Mouse (Mus musculus): ENCODE measurements around the gene Abca3. TPM values are rescaled to one million over a fixed set of nuclear protein-coding genes. Genes with fewer than 3 reads are reported as not detected.

Abca3 gene
- total RNA-seq (2021) = 10 to 100 TPM; 13.6 to 15.5 TPM
- long read RNA-seq, experiment 1, full-length matches to known transcripts = 2 of 16 reads
- long read RNA-seq, experiment 1, partial matches to known transcripts = 6 of 16 reads
- long read RNA-seq, experiment 1, other reads (novel, unspliced or antisense) = 8 of 16 reads
- long read RNA-seq, experiment 2, full-length matches to known transcripts = 4 of 8 reads
- long read RNA-seq, experiment 2, partial matches to known transcripts = 2 of 8 reads
- long read RNA-seq, experiment 2, other reads (novel, unspliced or antisense) = 2 of 8 reads

- intact Hi-C loops (cut with DNase I) = loop anchor here (2.0 kb wide), 1 partner anchor 177 kb away; no protein-coding TSS in a partner anchor
- DNase-seq = peak; percentile 95 to 96
These were observed at the start of gene Abca3 for GRCm38 (mm10) chr17:24351760-24352357. TSS of gene Abca3 (plus strand) at chr17:24351950.

- intact Hi-C loops (cut with DNase I) = loop anchor here (1.0 to 5.0 kb wide), 2 partner anchors 70 to 134 kb away; no protein-coding TSS in a partner anchor
- DNase-seq = peak; percentile 29 to 55
These were observed 44.2 kb upstream of the Abca3 start for GRCm38 (mm10) chr17:24307500-24307899.

- DNase-seq = no peak
- intact Hi-C loops (cut with DNase I) = no loop called here
These were observed 30.9 kb upstream of the Abca3 start for GRCm38 (mm10) chr17:24320826-24321225.

- intact Hi-C loops (cut with DNase I) = no loop called here
- no peak for DNase-seq
These were observed 26.7 kb upstream of the Abca3 start for GRCm38 (mm10) chr17:24325051-24325450.

GRCm38 (mm10) chr17:24327656-24328055, 24.1 kb upstream of the Abca3 start:
- intact Hi-C loops (cut with DNase I) = no loop called here
- no peak for DNase-seq

GRCm38 (mm10) chr17:24344672-24345071, 7.1 kb upstream of the Abca3 start:
- no peak for DNase-seq
- intact Hi-C loops (cut with DNase I) = no loop called here

GRCm38 (mm10) chr17:24346831-24347230, 4.9 kb upstream of the Abca3 start:
- intact Hi-C loops (cut with DNase I) = no loop called here

GRCm38 (mm10) chr17:24349176-24349575, 2.6 kb upstream of the Abca3 start:
- no peak for DNase-seq
- intact Hi-C loops (cut with DNase I) = no loop called here

More at GRCm38 (mm10) chr17:24346831-24347230, 4.9 kb upstream of the Abca3 start:
- DNase-seq = no peak

- DNase-seq = peak; percentile 18 to 19
- intact Hi-C loops (cut with DNase I) = loop anchor here (2.0 kb wide), 1 partner anchor 176 kb away; no protein-coding TSS in a partner anchor
These were observed 607 bp upstream of the Abca3 start, which contains the start of gene Abca17 for GRCm38 (mm10) chr17:24350926-24351759. TSS of gene Abca17 (minus strand) at chr17:24351068.

GRCm38 (mm10) chr17:24352370-24353194, 832 bp downstream of the Abca3 start:
- intact Hi-C loops (cut with DNase I) = no loop called here

GRCm38 (mm10) chr17:24353960-24354359, 2.2 kb downstream of the Abca3 start:
- DNase-seq = no peak
- intact Hi-C loops (cut with DNase I) = no loop called here

More at GRCm38 (mm10) chr17:24352370-24353194, 832 bp downstream of the Abca3 start:
- no peak for DNase-seq

GRCm38 (mm10) chr17:24355284-24355683, 3.5 kb downstream of the Abca3 start:
- intact Hi-C loops (cut with DNase I) = no loop called here
- DNase-seq = no peak

GRCm38 (mm10) chr17:24359006-24359405, 7.3 kb downstream of the Abca3 start:
- intact Hi-C loops (cut with DNase I) = no loop called here
- DNase-seq = no peak

- intact Hi-C loops (cut with DNase I) = no loop called here
- no peak for DNase-seq
These were observed 8.2 kb downstream of the Abca3 start for GRCm38 (mm10) chr17:24359903-24360302.

- intact Hi-C loops (cut with DNase I) = no loop called here
These were observed 9.1 kb downstream of the Abca3 start for GRCm38 (mm10) chr17:24360841-24361240.

GRCm38 (mm10) chr17:24361291-24361690, 9.5 kb downstream of the Abca3 start:
- no peak for DNase-seq
- intact Hi-C loops (cut with DNase I) = no loop called here

More at GRCm38 (mm10) chr17:24360841-24361240, 9.1 kb downstream of the Abca3 start:
- no peak for DNase-seq

GRCm38 (mm10) chr17:24362527-24362926, 10.8 kb downstream of the Abca3 start:
- intact Hi-C loops (cut with DNase I) = no loop called here
- DNase-seq = no peak

GRCm38 (mm10) chr17:24364461-24364860, 12.7 kb downstream of the Abca3 start:
- intact Hi-C loops (cut with DNase I) = no loop called here
- DNase-seq = no peak

- no peak for DNase-seq
- intact Hi-C loops (cut with DNase I) = no loop called here
These were observed 14.1 kb downstream of the Abca3 start for GRCm38 (mm10) chr17:24365863-24366262.

All from heart, postnatal 14 days (tissue).